ENCODE assay signal across 17 mouse cellular contexts in genomic region chr19:26758156-26758555, GRCm38 (mm10).
DNase-seq lines count a peak whose midpoint lies in the region; ATAC-seq and TF ChIP-seq lines count a peak whose summit lies in the region.
"Had no signal": no experiment of that assay in that cellular context is flagged by ENCODE, and none has a peak within 500 bp of the region (broad histone marks: within the 10 kb centered on the region; RNA-seq: fewer than 3 reads in every experiment).

No protein-coding gene starts in this region.

- 0 out of 2 replicates have a peak, but pooled peaks cover 12% of the 10 kb centered on the region for H3K36me3 ChIP-seq in kidney, postnatal 0 days (ENCODE audit: insufficient read depth, low read length)
- peaks cover 13% of the 10 kb centered on the region for H3K36me3 ChIP-seq in neural tube, embryonic 13.5 days
- H3K36me3 ChIP-seq in neural tube, embryonic 15.5 days = peaks cover 8% of the 10 kb centered on the region; the same call in 1 of the 2 replicates
- no peaks in the 10 kb centered on the region for H3K36me3 ChIP-seq in stomach, embryonic 16.5 days (ENCODE audit: control insufficient read depth, insufficient read depth, low read length)
- H3K36me3 ChIP-seq: liver, embryonic 15.5 days had no signal

- peaks cover 12% of the 10 kb centered on the region; the same call in 1 of the 2 replicates for H3K4me1 ChIP-seq in kidney, postnatal 0 days (replicated peaks; ENCODE audit: insufficient read depth, low read length)
- peaks cover 10% of the 10 kb centered on the region; the same call in 1 of the 2 replicates for H3K4me1 ChIP-seq in neural tube, embryonic 13.5 days (replicated peaks)
- H3K4me1 ChIP-seq in neural tube, embryonic 15.5 days = peaks cover 9% of the 10 kb centered on the region
- peaks cover 4% of the 10 kb centered on the region; the same call in 1 of the 2 replicates for H3K4me1 ChIP-seq in stomach, embryonic 16.5 days (ENCODE audit: control insufficient read depth, insufficient read depth, low read length)

- peak overlapping the region; percentile 63 for H3K27ac ChIP-seq in kidney, postnatal 0 days
- no peak overlapping the region for H3K27ac ChIP-seq in neural tube, embryonic 13.5 days (replicated peaks)
- no peak overlapping the region for H3K27ac ChIP-seq in neural tube, embryonic 15.5 days (replicated peaks)
- H3K27ac ChIP-seq in stomach, embryonic 16.5 days (ENCODE audit: low read length) = 0 out of 2 replicates have a peak overlapping the region, but pooled peaks have one; percentile 2
- H3K27ac ChIP-seq: liver, embryonic 15.5 days; neural tube, embryonic 12.5 days had no signal

- H3K27me3 ChIP-seq in kidney, postnatal 0 days (ENCODE audit: insufficient read depth, low read length) = no peaks in the 10 kb centered on the region
- no peaks in the 10 kb centered on the region for H3K27me3 ChIP-seq in neural tube, embryonic 13.5 days
- no peaks in the 10 kb centered on the region for H3K27me3 ChIP-seq in neural tube, embryonic 15.5 days (replicated peaks)
- H3K27me3 ChIP-seq in stomach, embryonic 16.5 days (ENCODE audit: control insufficient read depth, insufficient read depth, low read length) = no peaks in the 10 kb centered on the region
- H3K27me3 ChIP-seq: liver, embryonic 15.5 days; neural tube, embryonic 12.5 days had no signal

- no peak for DNase-seq in frontal cortex, postnatal 25 days (ENCODE audit: low spot score in 2 of 2)
- no peak for DNase-seq in kidney, postnatal 0 days (ENCODE audit: low spot score)
- DNase-seq in kidney, adult 8-10 months = no peak
- DNase-seq: adrenal gland, postnatal 10 days; cerebellum, postnatal 25 days; gastrocnemius, postnatal 36 days; left cerebral cortex, postnatal 4 days; retina, postnatal 1 day; thymus, adult 18-20 months had no signal

- 0 out of 2 replicates have a peak overlapping the region, but pooled peaks have one; percentile 4 for H3K4me3 ChIP-seq in kidney, postnatal 0 days (replicated peaks; ENCODE audit: low read depth, low read length)
- no peak overlapping the region for H3K4me3 ChIP-seq in neural tube, embryonic 13.5 days
- H3K4me3 ChIP-seq in neural tube, embryonic 15.5 days (replicated peaks) = no peak overlapping the region
- no peak overlapping the region for H3K4me3 ChIP-seq in stomach, embryonic 16.5 days (replicated peaks; ENCODE audit: low read length)
- H3K4me3 ChIP-seq: liver, embryonic 15.5 days; neural tube, embryonic 12.5 days had no signal

- peak overlapping the region; percentile 25; the same call in 1 of the 2 replicates for H3K4me2 ChIP-seq in kidney, postnatal 0 days (ENCODE audit: low read length)
- H3K4me2 ChIP-seq in neural tube, embryonic 13.5 days = no peak overlapping the region
- no peak overlapping the region for H3K4me2 ChIP-seq in neural tube, embryonic 15.5 days
- H3K4me2 ChIP-seq in stomach, embryonic 16.5 days (ENCODE audit: low read depth, low read length) = no peak overlapping the region
- H3K4me2 ChIP-seq: liver, embryonic 15.5 days; neural tube, embryonic 12.5 days had no signal

- 64% methylated on average over 8 of the region's 8 CpGs for WGBS in kidney, postnatal 0 days
- WGBS in neural tube, embryonic 13.5 days = 88% methylated on average over 8 of the region's 8 CpGs
- WGBS in neural tube, embryonic 15.5 days = 87% methylated on average over 8 of the region's 8 CpGs
- WGBS in stomach, embryonic 16.5 days = 72% methylated on average over 8 of the region's 8 CpGs

- H3K9me3 ChIP-seq in kidney, postnatal 0 days (replicated peaks; ENCODE audit: low read length) = no peaks in the 10 kb centered on the region
- H3K9me3 ChIP-seq in neural tube, embryonic 13.5 days = no peaks in the 10 kb centered on the region
- H3K9me3 ChIP-seq in neural tube, embryonic 15.5 days (replicated peaks) = no peaks in the 10 kb centered on the region
- no peaks in the 10 kb centered on the region for H3K9me3 ChIP-seq in stomach, embryonic 16.5 days (replicated peaks; ENCODE audit: control insufficient read depth, low read length)
- H3K9me3 ChIP-seq: liver, embryonic 15.5 days; neural tube, embryonic 12.5 days had no signal

- H3K9ac ChIP-seq in kidney, postnatal 0 days (ENCODE audit: low read depth, low read length) = peak overlapping the region; percentile 40; the same call in 1 of the 2 replicates
- H3K9ac ChIP-seq in neural tube, embryonic 13.5 days = 0 out of 2 replicates have a peak overlapping the region, but pooled peaks have one; percentile 17
- no peak overlapping the region for H3K9ac ChIP-seq in neural tube, embryonic 15.5 days (replicated peaks)
- no peak overlapping the region for H3K9ac ChIP-seq in stomach, embryonic 16.5 days (ENCODE audit: low read length)
- H3K9ac ChIP-seq: liver, embryonic 15.5 days; neural tube, embryonic 12.5 days had no signal

- TF ChIP-seq CTCF in kidney, postnatal 0 days (IDR thresholded peaks at IDR 0.05; ENCODE audit: low read depth) = no peak

- ATAC-seq in frontal cortex, adult (ENCODE audit: low TSS enrichment) = peak; percentile 32; the same call in 1 of the 2 replicates
- no peak for ATAC-seq in kidney, postnatal 0 days (replicated peaks; ENCODE audit: low FRiP score, low read depth)
- no peak for ATAC-seq in neural tube, embryonic 13.5 days (ENCODE audit: low read depth)
- ATAC-seq in neural tube, embryonic 15.5 days (ENCODE audit: low FRiP score) = no peak
- no peak for ATAC-seq in stomach, embryonic 16.5 days (ENCODE audit: insufficient read depth, low FRiP score)
- no peak for ATAC-seq in granulocyte monocyte progenitor cell, adult 5-6 weeks (replicated peaks; ENCODE audit: poor library complexity, severe bottlenecking)
- ATAC-seq: forebrain, embryonic 16.5 days had no signal

Comparison
In these comparisons a context has a peak if more than half of its experiments do, and no peak if none do; other contexts are left out.
1. H3K9ac ChIP-seq: peak in kidney, postnatal 0 days (single experiment) and neural tube, embryonic 13.5 days (single experiment); none in neural tube, embryonic 15.5 days (single experiment) and stomach, embryonic 16.5 days (single experiment).
2. H3K27ac ChIP-seq: peak in kidney, postnatal 0 days (single experiment) and stomach, embryonic 16.5 days (single experiment); none in neural tube, embryonic 13.5 days (single experiment) and neural tube, embryonic 15.5 days (single experiment).